Mouse (Mus musculus): ENCODE data around the gene Gm12166. TPM values are rescaled to one million over a fixed set of nuclear protein-coding genes. Genes with fewer than 3 reads are reported as not detected.
"Not testable (repeated sequence)": the region's sequence is repeated elsewhere in the genome, so short reads cannot be mapped to it uniquely, and the experiment has no call there.

The Gm12166 gene
- total and polyA plus RNA-seq, 3 experiments, result 0.92 to 7.5 (median 3.5) TPM

GRCm38 (mm10) chr11:46055896-46056769, 4.0 kb upstream of the Gm12166 start, which contains the start of gene Adam19:
Gene Adam19, plus strand, starts transcription at chr11:46055992.
- peak; percentile 66 for DNase-seq

GRCm38 (mm10) chr11:46054911-46055895, 3.1 kb upstream of the Gm12166 start:
- DNase-seq, result no peak

GRCm38 (mm10) chr11:46054311-46054710, 2.2 kb upstream of the Gm12166 start:
- DNase-seq, result no peak

GRCm38 (mm10) chr11:46053457-46053856, 1.3 kb upstream of the Gm12166 start:
- DNase-seq, result not testable (repeated sequence)

GRCm38 (mm10) chr11:46047264-46047663, 4.9 kb downstream of the Gm12166 start:
- DNase-seq, result no peak

- no peak for DNase-seq
Observed at GRCm38 (mm10) chr11:46044781-46045180, 7.3 kb downstream of the Gm12166 start.

GRCm38 (mm10) chr11:46041607-46042267, 10.4 kb downstream of the Gm12166 start:
- DNase-seq, result no peak

- no peak for DNase-seq
Observed at GRCm38 (mm10) chr11:46040841-46041556, 11.1 kb downstream of the Gm12166 start.

- peak; percentile 74 for DNase-seq
Observed at GRCm38 (mm10) chr11:46039335-46039734, 12.8 kb downstream of the Gm12166 start.

GRCm38 (mm10) chr11:46038901-46039300, 13.2 kb downstream of the Gm12166 start:
- DNase-seq, result no peak

- DNase-seq, result no peak
Observed at GRCm38 (mm10) chr11:46036374-46036773, 15.7 kb downstream of the Gm12166 start.

GRCm38 (mm10) chr11:46032956-46033355, 19.2 kb downstream of the Gm12166 start:
- DNase-seq, result peak; percentile 78

- no peak for DNase-seq
Observed at GRCm38 (mm10) chr11:46031470-46031869, 20.7 kb downstream of the Gm12166 start.

GRCm38 (mm10) chr11:46030026-46030425, 22.1 kb downstream of the Gm12166 start:
- no peak for DNase-seq

GRCm38 (mm10) chr11:46029485-46029884, 22.6 kb downstream of the Gm12166 start:
- DNase-seq, result no peak

- DNase-seq, result no peak
Observed at GRCm38 (mm10) chr11:46027952-46028814, 23.9 kb downstream of the Gm12166 start.

- peak; percentile 16 for DNase-seq
Observed at GRCm38 (mm10) chr11:46025962-46026392, 26.1 kb downstream of the Gm12166 start.

- no peak for DNase-seq
Observed at GRCm38 (mm10) chr11:46022983-46023382, 29.1 kb downstream of the Gm12166 start.

- no peak for DNase-seq
Observed at GRCm38 (mm10) chr11:46021850-46022249, 30.3 kb downstream of the Gm12166 start.

GRCm38 (mm10) chr11:46020246-46020645, 31.9 kb downstream of the Gm12166 start:
- DNase-seq, result no peak
